Mouse (Mus musculus): ENCODE measurements around the gene Gm12166. TPM values are rescaled to one million over a fixed set of nuclear protein-coding genes. Genes with fewer than 3 reads are reported as not detected.
"Not testable (repeated sequence)": the region's sequence is repeated elsewhere in the genome, so short reads cannot be mapped to it uniquely, and the experiment has no call there.

Gm12166 gene
- total RNA-seq, 4 experiments from 2014 or later = 2.8 to 5.4 (median 3.2) TPM

- DNase-seq (ENCODE audit: low spot score in 2 of 2) = no peak
Observed at GRCm38 (mm10) chr11:46056770-46057411, 4.8 kb upstream of the Gm12166 start.

GRCm38 (mm10) chr11:46055896-46056769, 4.0 kb upstream of the Gm12166 start, which contains the start of gene Adam19:
Gene Adam19, plus strand, starts transcription at chr11:46055992.
- DNase-seq (ENCODE audit: low spot score in 2 of 2) = peak; percentile 50 to 51

- DNase-seq (ENCODE audit: low spot score in 2 of 2) = no peak
Observed at GRCm38 (mm10) chr11:46054911-46055895, 3.1 kb upstream of the Gm12166 start.

GRCm38 (mm10) chr11:46054311-46054710, 2.2 kb upstream of the Gm12166 start:
- no peak for DNase-seq (ENCODE audit: low spot score in 2 of 2)

- not testable (repeated sequence) for DNase-seq (ENCODE audit: low spot score in 2 of 2)
Observed at GRCm38 (mm10) chr11:46053457-46053856, 1.3 kb upstream of the Gm12166 start.

- no peak for DNase-seq (ENCODE audit: low spot score in 2 of 2)
Observed at GRCm38 (mm10) chr11:46047264-46047663, 4.9 kb downstream of the Gm12166 start.

- no peak for DNase-seq (ENCODE audit: low spot score in 2 of 2)
Observed at GRCm38 (mm10) chr11:46044781-46045180, 7.3 kb downstream of the Gm12166 start.

- no peak for DNase-seq (ENCODE audit: low spot score in 2 of 2)
Observed at GRCm38 (mm10) chr11:46041607-46042267, 10.4 kb downstream of the Gm12166 start.

- no peak for DNase-seq (ENCODE audit: low spot score in 2 of 2)
Observed at GRCm38 (mm10) chr11:46040841-46041556, 11.1 kb downstream of the Gm12166 start.

- no peak for DNase-seq (ENCODE audit: low spot score in 2 of 2)
Observed at GRCm38 (mm10) chr11:46039335-46039734, 12.8 kb downstream of the Gm12166 start.

- DNase-seq (ENCODE audit: low spot score in 2 of 2) = no peak
Observed at GRCm38 (mm10) chr11:46038901-46039300, 13.2 kb downstream of the Gm12166 start.

GRCm38 (mm10) chr11:46036374-46036773, 15.7 kb downstream of the Gm12166 start:
- no peak for DNase-seq (ENCODE audit: low spot score in 2 of 2)

GRCm38 (mm10) chr11:46032956-46033355, 19.2 kb downstream of the Gm12166 start:
- no peak for DNase-seq (ENCODE audit: low spot score in 2 of 2)

GRCm38 (mm10) chr11:46031470-46031869, 20.7 kb downstream of the Gm12166 start:
- no peak for DNase-seq (ENCODE audit: low spot score in 2 of 2)

- DNase-seq (ENCODE audit: low spot score in 2 of 2) = no peak
Observed at GRCm38 (mm10) chr11:46030026-46030425, 22.1 kb downstream of the Gm12166 start.

- DNase-seq (ENCODE audit: low spot score in 2 of 2) = no peak
Observed at GRCm38 (mm10) chr11:46029485-46029884, 22.6 kb downstream of the Gm12166 start.

GRCm38 (mm10) chr11:46027952-46028814, 23.9 kb downstream of the Gm12166 start:
- DNase-seq (ENCODE audit: low spot score in 2 of 2) = no peak

GRCm38 (mm10) chr11:46025962-46026392, 26.1 kb downstream of the Gm12166 start:
- DNase-seq (ENCODE audit: low spot score in 2 of 2) = no peak

- DNase-seq (ENCODE audit: low spot score in 2 of 2) = no peak
Observed at GRCm38 (mm10) chr11:46022983-46023382, 29.1 kb downstream of the Gm12166 start.
